Mouse (Mus musculus): ENCODE data around the gene Bscl2.
A peak's percentile ranks its signal among the peaks of the same experiment; 100 is the strongest.

GRCm38 (mm10) chr19:8819596-8820423, 17.5 kb upstream of the Bscl2 start, which contains the start of gene Hnrnpul2:
- TF ChIP-seq POLR2A (IDR thresholded peaks at IDR 0.05; ENCODE audit: borderline replicate concordance, extremely low read depth, insufficient read depth, insufficient read length, poor library complexity, severe bottlenecking) (peak; percentile 73), CTCF (IDR thresholded peaks at IDR 0.05; ENCODE audit: borderline replicate concordance, extremely low read depth, insufficient read depth, insufficient read length) (no peak)

Measured in brain, embryonic 14.5 days (tissue).